Mouse (Mus musculus): Measurements from ENCODE around the gene Crym.

The Crym gene

GRCm38 (mm10) chr7:120156841-120157409 is 45.0 kb downstream of the Crym start:
- WGBS = 14% methylated on average over 2 of the region's 2 CpGs

DNA sequence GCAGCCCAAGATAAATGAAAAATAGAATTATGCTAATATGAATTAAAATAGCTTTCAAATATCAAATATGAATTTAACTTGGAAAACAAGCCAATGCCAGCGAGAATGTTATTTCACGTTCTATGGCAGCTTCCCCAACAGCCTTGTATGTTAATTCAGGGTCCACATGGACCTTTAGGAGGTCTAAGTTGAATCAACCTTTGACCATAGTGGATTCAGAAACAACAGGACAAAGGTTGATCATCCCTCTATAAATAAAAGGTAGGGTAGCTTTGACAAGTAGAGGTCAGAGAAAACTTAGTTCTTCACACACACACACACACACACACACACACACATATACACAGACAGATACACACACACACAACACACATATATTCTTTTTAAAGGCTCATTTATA is 51.0 kb downstream of the Crym start:
- WGBS = 70% methylated on average over 2 of the region's 2 CpGs

DNA sequence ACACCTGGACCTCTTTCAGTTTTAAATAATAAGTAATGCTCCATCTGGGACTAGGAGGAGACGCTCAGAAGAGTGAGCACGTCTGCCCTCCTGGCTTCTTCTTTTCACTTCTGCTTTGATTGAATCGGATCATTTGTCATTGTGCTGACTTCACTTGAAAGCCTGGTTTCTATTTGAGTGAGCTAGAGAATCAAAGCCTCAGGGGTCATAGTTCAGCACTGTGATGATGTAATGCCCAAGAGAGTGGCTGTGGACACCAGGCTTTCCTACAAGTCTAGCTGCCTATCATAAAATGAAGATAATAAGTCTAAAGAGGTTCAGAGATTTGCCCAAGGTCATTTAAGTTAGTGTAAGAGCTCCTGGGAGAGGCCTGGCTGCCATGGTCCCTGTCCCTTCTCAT is 51.7 kb downstream of the Crym start:
- WGBS = 65% methylated on average over 3 of the region's 3 CpGs

DNA sequence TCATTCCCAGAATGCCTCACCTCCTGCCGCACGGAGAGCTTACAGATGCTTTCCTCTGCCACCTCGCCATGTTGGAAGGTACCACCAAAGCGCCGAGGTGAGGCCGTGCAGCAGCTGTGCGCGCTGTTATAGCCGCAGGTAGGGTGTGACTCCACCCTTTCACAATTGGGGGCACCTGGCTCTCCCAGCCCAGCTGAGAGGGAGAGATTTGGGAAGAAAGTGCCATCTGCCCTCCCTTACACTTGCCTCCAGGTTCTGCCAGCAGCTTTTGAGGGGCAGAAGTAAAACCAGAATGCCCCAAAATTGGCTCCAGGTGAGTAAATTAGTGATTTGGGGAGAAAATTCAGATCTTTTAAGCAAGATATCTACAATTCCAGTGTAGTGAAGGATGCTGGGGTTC is 56.7 kb downstream of the Crym start, which contains the start of gene Zp2:
Gene Zp2, minus strand, starts transcription at position 101 of the 400 bp plus-strand sequence.
- WGBS = 76% methylated on average over 9 of the region's 9 CpGs

- 88% methylated on average over 1 of the region's 1 CpGs for WGBS
Observed at GRCm38 (mm10) chr7:120142743-120143142, 59.2 kb downstream of the Crym start.

All from cerebral cortex, adult 2 months (tissue).